Mouse (Mus musculus) forebrain, postnatal 0 days (tissue): Measurements from ENCODE around the gene Tarbp1. TPM values are rescaled to one million over a fixed set of nuclear protein-coding genes. Genes with fewer than 3 reads are reported as not detected.

Source experiments
- ATAC-seq: fragments of 200-750 bp; cut with Nextera tagmentation; 2 replicates; pipeline ENCODE4 v1.8.0; 2017; ENCODE audit warnings: mild to moderate bottlenecking, moderate library complexity
- DNase-seq: peaks from one replicate; pipeline ENCODE4 v3.0.0-alpha.2; 2015
- H3K27ac ChIP-seq: fragments of 300-500 bp; sonication (generic); 2 replicates; pipeline ENCODE4 v1.5.1; 2014; ENCODE audit warnings: low read depth, mild to moderate bottlenecking, antibody characterized with exemption, low read length, moderate library complexity, mixed read lengths
- H3K27me3 ChIP-seq: fragments of 300-500 bp; sonication (generic); 2 replicates; pipeline ENCODE4 v1.6.1; 2014; ENCODE audit warnings: mild to moderate bottlenecking, low read length, mixed read lengths; ENCODE audit not compliant: insufficient read depth
- H3K36me3 ChIP-seq: fragments of 300-500 bp; sonication (generic); 2 replicates; pipeline ENCODE4 v1.6.1; 2014; ENCODE audit warnings: mild to moderate bottlenecking, moderate library complexity; ENCODE audit not compliant: insufficient read depth
- H3K4me1 ChIP-seq: fragments of 300-500 bp; sonication (generic); 2 replicates; pipeline ENCODE4 v1.6.1; 2014; ENCODE audit warnings: antibody characterized with exemption; ENCODE audit not compliant: insufficient read depth
- H3K4me2 ChIP-seq: fragments of 300-500 bp; sonication (generic); 2 replicates; pipeline ENCODE4 v1.6.1; 2014; ENCODE audit warnings: low read depth, mild to moderate bottlenecking, moderate library complexity
- H3K4me3 ChIP-seq: fragments of 300-500 bp; sonication (generic); 2 replicates; pipeline ENCODE4 v1.5.1; 2014; ENCODE audit warnings: low read depth, low read length, mixed read lengths
- H3K9ac ChIP-seq: fragments of 300-500 bp; sonication (generic); 2 replicates; pipeline ENCODE4 v1.6.1; 2014; ENCODE audit warnings: mild to moderate bottlenecking
- H3K9me3 ChIP-seq: fragments of 300-500 bp; sonication (generic); 2 replicates; pipeline ENCODE4 v1.6.1; 2016; ENCODE audit warnings: low read length
- CTCF ChIP-seq: sonication (generic); IDR thresholded peaks from 2 replicates; pipeline ENCODE4 v1.5.1; 2016; ENCODE audit warnings: antibody characterized with exemption, control low read depth, low read depth
- WGBS: fragments of 180-500 bp; shearing (Covaris S2); extraction: QIAGEN DNeasy Blood & Tissue Kit; methylation state at CpG from one replicate; pipeline ENCODE4 v1.1.7; 2014; 5-methylcytosine and 5-hydroxymethylcytosine counted together
- polyA plus RNA-seq: library from polyadenylated mRNA; unstranded; fragments of >200 nt; fragmentation: Nextera tagmentation; extraction: Ambion mirVana; gene quantifications from 2 replicates; pipeline ENCODE4 v1.2.1, GENCODE M21; 2015
- total RNA-seq: library from RNA; depleted of rRNA; stranded (reverse); fragments of >200 nt; gene quantifications from 2 replicates; pipeline ENCODE4 v1.2.3, GENCODE M21; 2014

The Tarbp1 gene
- total and polyA plus RNA-seq, 2 experiments from 2014 or later, result 1.1 to 5.8 TPM

DNA sequence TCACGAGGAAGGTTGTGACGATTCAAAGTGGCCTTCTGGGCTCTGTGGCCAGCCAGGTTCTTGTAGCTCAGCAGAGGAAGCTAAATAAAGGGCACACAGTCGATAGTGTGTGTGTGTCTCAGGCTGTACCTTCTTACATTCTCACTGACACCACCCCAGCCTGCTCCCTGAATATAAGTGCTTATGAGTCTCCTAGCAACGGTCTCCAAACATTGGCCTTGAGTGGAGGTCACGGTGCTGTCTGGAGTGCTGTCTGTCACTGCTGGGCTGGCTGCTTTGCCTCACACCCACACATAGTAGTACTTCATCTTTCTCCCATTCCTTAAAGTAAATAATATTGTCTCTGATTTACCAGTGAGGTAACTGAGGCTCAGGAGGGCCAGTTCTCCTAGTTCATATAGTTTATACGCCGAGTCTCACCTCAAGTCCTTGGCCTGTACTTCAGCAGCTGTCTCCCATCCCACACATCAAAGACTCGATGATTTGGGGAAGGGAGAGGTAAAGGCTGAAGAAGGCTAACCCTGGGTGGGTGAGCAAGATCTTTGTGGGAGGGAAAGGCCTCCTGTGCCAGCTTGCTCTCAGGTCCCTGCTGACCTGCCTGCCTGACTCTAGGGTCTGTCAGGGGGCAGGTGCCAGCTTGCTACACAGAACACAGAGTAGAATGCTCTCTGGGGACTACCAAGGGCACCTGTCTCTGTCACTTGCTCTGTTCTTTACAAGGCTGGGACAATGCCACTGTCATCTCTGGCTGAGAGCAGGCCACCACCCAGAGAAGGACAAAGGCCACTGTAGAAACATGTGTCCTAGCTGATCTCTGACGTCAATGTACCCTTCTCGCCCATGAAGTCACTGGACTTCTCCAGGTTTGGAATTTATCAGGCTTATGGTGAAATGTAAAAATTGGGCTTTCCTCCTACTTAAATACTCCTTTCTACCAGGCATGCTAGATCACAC, 39.4 kb upstream of the Tarbp1 start:
- WGBS, result 79% methylated on average over 10 of the region's 10 CpGs
- DNase-seq, result no peak
- Histone ChIP-seq H3K4me3 (no peak overlapping the region), H3K9ac (no peak overlapping the region), H3K27ac (no peak overlapping the region), H3K36me3 (no peaks in the 10 kb centered on the region), H3K4me2 (no peak overlapping the region), H3K27me3 (no peaks in the 10 kb centered on the region), H3K4me1 (peaks cover 6% of the 10 kb centered on the region; the same call in 1 of the 2 replicates), H3K9me3 (no peaks in the 10 kb centered on the region)
- ATAC-seq, result no peak
- TF ChIP-seq CTCF, result no peak

DNA sequence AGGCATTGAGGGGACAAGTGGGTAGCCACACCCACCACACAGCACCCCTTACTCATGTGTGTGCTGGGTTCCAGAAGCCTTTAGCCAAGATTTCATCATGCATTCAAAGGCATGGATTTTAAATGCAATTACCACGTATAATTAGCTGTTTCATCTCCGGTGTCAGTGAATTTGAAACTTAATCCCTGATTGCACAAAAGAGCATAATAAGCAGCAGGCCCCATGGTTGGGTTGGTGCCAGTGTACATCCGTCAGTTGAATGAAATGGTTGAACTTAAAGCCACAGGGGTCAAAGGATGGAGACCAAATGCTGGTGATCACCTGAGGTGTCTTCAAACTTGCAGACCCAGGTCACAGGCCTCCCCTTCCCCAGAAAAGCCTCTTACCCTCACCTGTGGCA, 36.0 kb upstream of the Tarbp1 start:
- Histone ChIP-seq H3K36me3 (no peaks in the 10 kb centered on the region), H3K4me3 (no peak overlapping the region), H3K9me3 (no peaks in the 10 kb centered on the region), H3K27me3 (no peaks in the 10 kb centered on the region), H3K4me1 (no peaks in the 10 kb centered on the region), H3K4me2 (no peak overlapping the region), H3K27ac (no peak overlapping the region), H3K9ac (no peak overlapping the region)
- no peak for TF ChIP-seq CTCF
- ATAC-seq (no peak), DNase-seq (no peak)
- 17% methylated on average over 3 of the region's 3 CpGs for WGBS

DNA sequence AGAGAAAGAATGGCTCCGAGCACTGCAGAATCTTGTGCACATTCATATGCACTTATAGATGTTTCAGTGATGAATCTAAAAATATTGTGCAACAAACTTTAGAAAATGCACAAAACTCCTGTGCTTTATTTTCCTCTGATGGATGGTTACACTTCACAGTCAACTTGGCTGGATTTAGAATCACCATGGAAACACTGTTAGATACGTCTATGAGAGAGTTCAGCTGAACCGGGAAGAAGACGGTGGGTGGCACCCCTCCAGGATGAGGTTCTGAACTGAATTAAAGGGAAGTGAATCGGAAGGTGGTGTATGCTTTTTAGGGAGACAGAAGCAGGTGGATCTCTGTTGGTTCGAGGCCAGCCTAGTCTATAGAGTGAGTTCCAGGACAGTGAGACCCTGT, 34.8 kb upstream of the Tarbp1 start:
- H3K27me3 ChIP-seq, result no peaks in the 10 kb centered on the region
- H3K36me3 ChIP-seq, result no peaks in the 10 kb centered on the region
- H3K4me1 ChIP-seq, result no peaks in the 10 kb centered on the region
- 39% methylated on average over 6 of the region's 6 CpGs for WGBS
- H3K9me3 ChIP-seq, result no peaks in the 10 kb centered on the region
- peak; percentile 53; the same call in 1 of the 2 replicates for ATAC-seq
- no peak overlapping the region for H3K9ac ChIP-seq
- H3K27ac ChIP-seq, result 0 out of 2 replicates have a peak overlapping the region, but pooled peaks have one; percentile 29
- H3K4me3 ChIP-seq, result no peak overlapping the region
- H3K4me2 ChIP-seq, result no peak overlapping the region
- peak; percentile 61 for DNase-seq
- no peak for TF ChIP-seq CTCF

DNA sequence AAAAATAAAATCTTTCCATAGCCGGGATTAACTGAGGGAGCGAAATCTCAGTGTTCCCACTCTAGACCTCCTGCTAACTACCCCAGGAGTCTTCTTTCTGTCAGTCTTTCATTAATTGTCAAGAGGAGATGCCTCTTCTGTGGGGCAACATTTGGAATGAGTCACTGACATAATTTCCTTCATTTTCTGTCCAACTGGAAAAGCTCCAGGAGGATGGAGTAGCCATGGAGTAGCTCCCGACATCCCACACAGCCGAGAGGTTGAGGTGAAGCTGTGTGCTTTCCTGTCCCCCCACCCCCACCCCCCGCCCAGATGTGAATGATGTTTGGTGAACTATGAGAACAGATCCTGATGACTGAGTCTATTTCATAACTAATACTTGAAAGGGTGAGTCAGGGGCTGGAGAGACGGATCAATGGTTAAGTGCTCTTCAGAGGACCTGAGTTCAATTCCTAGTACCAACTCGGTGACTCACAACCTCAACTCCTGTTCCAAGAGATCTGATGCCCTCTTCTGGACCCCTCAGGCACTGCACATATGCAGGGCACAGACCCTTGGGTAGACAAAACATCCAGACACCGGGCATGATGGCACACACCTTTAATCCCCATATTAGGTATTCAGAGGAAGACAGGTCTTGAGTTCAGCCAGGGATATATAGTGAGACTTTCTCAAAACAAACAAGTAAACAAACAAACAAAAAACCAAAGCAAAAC, 34.2 kb upstream of the Tarbp1 start:
- Histone ChIP-seq H3K4me3 (no peak overlapping the region), H3K4me1 (no peaks in the 10 kb centered on the region), H3K27me3 (no peaks in the 10 kb centered on the region), H3K36me3 (no peaks in the 10 kb centered on the region), H3K9ac (no peak overlapping the region), H3K9me3 (no peaks in the 10 kb centered on the region), H3K4me2 (no peak overlapping the region), H3K27ac (no peak overlapping the region)
- no peak for ATAC-seq
- no peak for DNase-seq
- 85% methylated on average over 8 of the region's 8 CpGs for WGBS
- TF ChIP-seq CTCF, result 0 out of 2 replicates have a peak, but pooled peaks have one; percentile 17

DNA sequence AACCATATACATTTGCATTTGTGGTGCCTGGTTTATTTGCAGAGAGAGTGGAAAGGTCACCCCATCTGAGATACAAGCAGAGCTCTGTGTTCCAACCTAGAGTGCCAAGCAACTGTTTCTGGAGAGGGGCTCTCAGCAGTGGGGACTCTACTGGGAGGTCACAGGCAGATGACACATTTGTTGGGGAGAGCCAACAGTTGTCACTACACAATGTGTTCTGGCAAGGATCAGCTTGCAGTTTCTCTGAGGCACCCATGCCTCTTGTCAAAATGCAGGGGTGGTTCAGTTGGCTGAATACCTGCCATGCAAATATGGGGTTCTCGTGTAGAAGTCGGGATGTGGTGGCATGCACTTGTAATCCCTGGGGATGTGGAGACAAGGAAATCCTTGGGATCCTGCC, 33.4 kb upstream of the Tarbp1 start:
- no peaks in the 10 kb centered on the region for H3K36me3 ChIP-seq
- no peaks in the 10 kb centered on the region for H3K4me1 ChIP-seq
- H3K4me2 ChIP-seq, result no peak overlapping the region
- no peaks in the 10 kb centered on the region for H3K9me3 ChIP-seq
- 67% methylated on average over 2 of the region's 2 CpGs for WGBS
- H3K27ac ChIP-seq, result no peak overlapping the region
- no peak overlapping the region for H3K9ac ChIP-seq
- no peak for DNase-seq
- no peak for ATAC-seq
- H3K27me3 ChIP-seq, result no peaks in the 10 kb centered on the region
- no peak overlapping the region for H3K4me3 ChIP-seq
- TF ChIP-seq CTCF, result no peak

DNA sequence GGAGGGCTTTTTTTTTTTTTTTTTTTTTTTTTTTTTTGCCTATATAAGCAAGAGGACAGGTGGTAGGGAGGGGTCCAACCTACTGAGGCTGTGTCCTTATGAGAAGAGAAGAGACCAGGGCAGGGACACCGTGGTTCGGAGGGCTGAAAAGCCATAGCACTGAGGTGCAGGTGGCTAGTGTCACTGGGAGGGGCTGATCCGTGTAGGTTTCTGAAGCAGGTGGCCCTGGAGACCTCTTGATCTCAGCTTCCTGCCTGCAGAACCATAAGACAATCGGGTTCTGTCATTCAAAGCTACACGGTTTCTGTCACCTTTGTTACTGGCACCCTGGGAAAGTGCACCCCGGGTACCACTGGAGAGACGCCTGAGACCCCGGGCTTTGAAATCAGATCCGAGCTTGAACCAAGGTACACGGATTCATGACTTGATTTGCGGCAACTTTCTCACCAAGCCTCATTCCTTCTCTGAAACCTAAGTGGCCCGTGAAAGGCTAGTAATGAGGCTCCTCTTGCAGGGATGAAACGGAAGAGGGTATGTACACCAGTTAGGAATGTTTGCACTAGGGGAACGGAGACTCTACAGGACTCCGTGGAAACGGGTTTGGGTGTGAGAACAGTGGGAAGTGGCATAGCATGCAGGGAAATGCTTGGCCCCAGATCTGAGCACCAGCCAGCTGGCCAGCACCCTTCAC, 29.8 kb upstream of the Tarbp1 start:
- ATAC-seq, result no peak
- Histone ChIP-seq H3K4me1 (no peaks in the 10 kb centered on the region), H3K27me3 (no peaks in the 10 kb centered on the region), H3K27ac (no peak overlapping the region), H3K9me3 (no peaks in the 10 kb centered on the region), H3K9ac (no peak overlapping the region), H3K36me3 (no peaks in the 10 kb centered on the region), H3K4me2 (no peak overlapping the region), H3K4me3 (no peak overlapping the region)
- DNase-seq, result no peak
- 84% methylated on average over 16 of the region's 16 CpGs for WGBS
- no peak for TF ChIP-seq CTCF

DNA sequence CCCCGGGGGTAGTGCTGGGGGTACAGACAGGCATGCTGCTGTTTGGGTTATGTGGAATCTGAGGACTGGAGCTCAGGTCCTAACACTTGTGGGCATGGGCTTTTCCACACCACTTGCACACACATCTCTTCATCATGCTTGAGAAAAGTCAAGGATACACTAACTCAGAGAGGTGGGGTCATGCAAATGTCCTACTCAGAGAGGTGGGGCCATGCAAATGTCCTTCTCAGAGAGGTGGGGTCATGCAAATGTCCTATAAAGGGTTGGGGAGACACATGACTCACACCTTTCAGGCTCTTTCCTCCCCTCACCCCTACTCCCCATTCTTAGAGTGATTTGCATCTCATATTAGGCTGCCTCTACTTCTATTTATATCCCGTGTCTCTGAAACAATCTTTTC, 27.9 kb upstream of the Tarbp1 start:
- DNase-seq (no peak), ATAC-seq (no peak)
- Histone ChIP-seq H3K27me3 (no peaks in the 10 kb centered on the region), H3K9me3 (no peaks in the 10 kb centered on the region), H3K4me3 (no peak overlapping the region), H3K4me1 (peaks cover 10% of the 10 kb centered on the region; the same call in 1 of the 2 replicates), H3K27ac (no peak overlapping the region), H3K36me3 (no peaks in the 10 kb centered on the region), H3K9ac (no peak overlapping the region), H3K4me2 (no peak overlapping the region)
- TF ChIP-seq CTCF, result no peak
- 38% methylated on average over 2 of the region's 2 CpGs for WGBS
